Mouse (Mus musculus) stomach, postnatal 0 days (tissue): ENCODE results near the gene Plekha7.

ENCODE experiments used
- CTCF ChIP-seq: IDR thresholded peaks from 2 replicates; pipeline ENCODE4 v1.5.1; 2016; ENCODE audit warnings: antibody characterized with exemption, low read depth, mild to moderate bottlenecking, moderate library complexity
- EP300 ChIP-seq: optimal IDR thresholded peaks from 2 replicates; pipeline ENCODE3; 2016; ENCODE audit warnings: antibody characterized with exemption

GRCm38 (mm10) chr7:116211904-116212303, 96.3 kb downstream of the Plekha7 start:
- TF ChIP-seq CTCF = no peak
- no peak for TF ChIP-seq EP300
